Mouse (Mus musculus) stomach, embryonic 16.5 days (tissue): ENCODE measurements at regions not wholly inside any gene's neighbourhood (a gene's known extent, or its start where the extent isn't known, plus 50 kb on each side); places are given as distances from the start of the nearest gene placed in this dataset.

Experiments
- ATAC-seq: fragments of 200-750 bp; cut with Nextera tagmentation; 2 replicates; pipeline ENCODE4 v1.8.0; 2017; ENCODE audit warnings: moderate number of reproducible peaks, moderate TSS enrichment; ENCODE audit not compliant: insufficient read depth, low FRiP score
- H3K27ac ChIP-seq: fragments of 300-500 bp; sonication (generic); 2 replicates; pipeline ENCODE4 v1.5.1; 2014; ENCODE audit warnings: low read length
- H3K27me3 ChIP-seq: fragments of 300-500 bp; sonication (generic); 2 replicates; pipeline ENCODE4 v1.6.1; 2014; ENCODE audit warnings: low read length, control low read depth, mixed read lengths; ENCODE audit not compliant: control insufficient read depth, insufficient read depth
- H3K36me3 ChIP-seq: fragments of 300-500 bp; sonication (generic); 2 replicates; pipeline ENCODE4 v1.6.1; 2014; ENCODE audit warnings: low read length; ENCODE audit not compliant: control insufficient read depth, insufficient read depth
- H3K4me1 ChIP-seq: fragments of 300-500 bp; sonication (generic); 2 replicates; pipeline ENCODE4 v1.6.1; 2014; ENCODE audit warnings: low read length, control low read depth, mixed read lengths; ENCODE audit not compliant: control insufficient read depth, insufficient read depth
- H3K4me2 ChIP-seq: fragments of 300-500 bp; sonication (generic); 2 replicates; pipeline ENCODE4 v1.6.1; 2014; ENCODE audit warnings: low read depth, low read length, mixed read lengths
- H3K4me3 ChIP-seq: fragments of 300-500 bp; sonication (generic); replicated peaks from 2 replicates; pipeline ENCODE4 v1.5.1; 2014; ENCODE audit warnings: mild to moderate bottlenecking, low read length
- H3K9ac ChIP-seq: fragments of 300-500 bp; sonication (generic); 2 replicates; pipeline ENCODE4 v1.6.1; 2014; ENCODE audit warnings: low read length
- H3K9me3 ChIP-seq: fragments of 300-500 bp; sonication (generic); replicated peaks from 2 replicates; pipeline ENCODE4 v1.6.1; 2016; ENCODE audit warnings: low read length, control low read depth; ENCODE audit not compliant: control insufficient read depth
- WGBS: fragments of 180-500 bp; shearing (Covaris S2); extraction: QIAGEN DNeasy Blood & Tissue Kit; methylation state at CpG from one replicate; pipeline ENCODE4 v1.1.7; 2014; 5-methylcytosine and 5-hydroxymethylcytosine counted together

DNA sequence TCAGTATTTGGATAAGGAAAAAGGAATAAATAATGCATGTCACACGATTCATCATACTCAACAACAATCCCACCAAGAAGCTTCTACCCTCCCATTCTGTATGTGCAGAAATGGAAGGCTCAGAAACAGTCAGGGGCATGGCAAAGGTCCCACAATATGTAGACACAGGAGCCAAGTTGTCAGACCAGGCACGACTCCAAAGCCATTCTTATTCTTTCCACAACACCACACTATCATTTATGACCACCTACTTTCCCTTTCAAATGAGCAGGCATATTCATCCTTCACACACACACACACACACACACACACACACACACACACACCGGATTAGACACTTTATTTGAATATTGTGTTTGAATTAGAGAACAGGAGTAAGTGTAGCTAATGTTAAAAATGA lies 232.0 kb downstream of the Rab28 start:
- Histone ChIP-seq H3K4me3 (no peak overlapping the region), H3K4me1 (no peaks in the 10 kb centered on the region), H3K9me3 (no peaks in the 10 kb centered on the region), H3K27ac (no peak overlapping the region), H3K9ac (no peak overlapping the region), H3K36me3 (no peaks in the 10 kb centered on the region), H3K4me2 (no peak overlapping the region), H3K27me3 (no peaks in the 10 kb centered on the region)
- no peak for ATAC-seq
- 57% methylated on average over 3 of the region's 3 CpGs for WGBS

DNA sequence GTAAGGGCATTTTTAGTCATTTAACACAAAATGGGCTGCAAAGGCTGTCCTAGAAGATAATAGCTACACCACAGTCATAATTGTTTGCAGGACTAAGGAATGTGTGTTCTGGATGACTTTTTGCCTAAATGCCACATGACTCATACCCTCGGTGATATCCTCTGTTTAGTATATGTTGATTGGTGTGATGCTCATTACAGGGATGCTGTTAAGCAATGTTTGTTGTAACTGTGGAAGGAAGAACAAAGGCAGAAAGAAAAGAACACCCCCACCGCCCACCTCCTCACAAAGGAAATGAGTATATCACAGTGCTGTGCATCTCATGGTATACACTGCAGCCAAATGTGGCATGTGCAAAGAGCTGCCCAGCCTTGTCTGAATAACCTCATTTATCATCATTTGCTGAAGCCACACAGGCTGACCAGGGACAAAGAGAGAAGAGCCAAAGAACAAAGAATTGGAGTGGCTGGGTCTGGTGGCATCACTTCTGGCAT lies 262.4 kb downstream of the Rab28 start:
- H3K4me2 ChIP-seq: no peak overlapping the region
- H3K4me3 ChIP-seq: no peak overlapping the region
- no peaks in the 10 kb centered on the region for H3K4me1 ChIP-seq
- H3K9ac ChIP-seq: no peak overlapping the region
- no peaks in the 10 kb centered on the region for H3K27me3 ChIP-seq
- no peak for ATAC-seq
- 52% methylated on average over 2 of the region's 2 CpGs for WGBS
- no peaks in the 10 kb centered on the region for H3K9me3 ChIP-seq
- no peaks in the 10 kb centered on the region for H3K36me3 ChIP-seq
- no peak overlapping the region for H3K27ac ChIP-seq

DNA sequence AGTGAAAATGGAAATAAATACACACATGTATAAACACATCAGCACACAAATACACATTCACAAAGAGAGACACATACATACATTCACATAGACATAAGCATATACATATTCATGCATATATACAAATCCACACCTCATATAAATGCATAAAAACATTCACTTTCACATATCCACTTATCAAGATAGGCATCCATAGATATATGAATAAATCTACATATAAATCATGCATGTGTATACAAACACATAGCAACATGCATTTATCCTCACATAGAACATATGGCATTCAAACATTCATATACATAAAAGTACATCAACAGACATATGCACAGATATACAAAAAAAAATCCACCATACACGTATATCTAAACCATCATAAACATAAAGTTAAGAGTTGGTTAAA lies 266.9 kb downstream of the Rab28 start:
- no peak for ATAC-seq
- Histone ChIP-seq H3K9ac (no peak overlapping the region), H3K27ac (no peak overlapping the region), H3K4me2 (no peak overlapping the region), H3K27me3 (no peaks in the 10 kb centered on the region), H3K36me3 (no peaks in the 10 kb centered on the region), H3K9me3 (no peaks in the 10 kb centered on the region), H3K4me1 (no peaks in the 10 kb centered on the region), H3K4me3 (no peak overlapping the region)
- 62% methylated on average over 1 of the region's 1 CpGs for WGBS

GRCm38 (mm10) chr5:41419121-41419874 lies 288.7 kb downstream of the Rab28 start:
- Histone ChIP-seq H3K4me1 (no peaks in the 10 kb centered on the region), H3K9ac (no peak overlapping the region), H3K9me3 (no peaks in the 10 kb centered on the region), H3K27me3 (no peaks in the 10 kb centered on the region), H3K4me3 (no peak overlapping the region), H3K27ac (no peak overlapping the region), H3K4me2 (no peak overlapping the region), H3K36me3 (no peaks in the 10 kb centered on the region)
- no peak for ATAC-seq
- 64% methylated on average over 6 of the region's 6 CpGs for WGBS

- Histone ChIP-seq H3K27ac (no peak overlapping the region), H3K4me1 (no peaks in the 10 kb centered on the region), H3K27me3 (no peaks in the 10 kb centered on the region), H3K4me2 (no peak overlapping the region), H3K9me3 (no peaks in the 10 kb centered on the region), H3K36me3 (no peaks in the 10 kb centered on the region), H3K4me3 (no peak overlapping the region), H3K9ac (no peak overlapping the region)
- no peak for ATAC-seq
- 70% methylated on average over 6 of the region's 6 CpGs for WGBS
These were observed 298.8 kb downstream of the Rab28 start for GRCm38 (mm10) chr5:41409070-41409668.

GRCm38 (mm10) chr5:41392802-41393234 lies 315.1 kb downstream of the Rab28 start:
- 0 out of 2 replicates have a peak, but pooled peaks have one; percentile 33 for ATAC-seq
- Histone ChIP-seq H3K4me2 (no peak overlapping the region), H3K36me3 (no peaks in the 10 kb centered on the region), H3K9me3 (no peaks in the 10 kb centered on the region), H3K27me3 (no peaks in the 10 kb centered on the region), H3K27ac (no peak overlapping the region), H3K9ac (no peak overlapping the region), H3K4me1 (no peaks in the 10 kb centered on the region), H3K4me3 (no peak overlapping the region)
- 37% methylated on average over 14 of the region's 14 CpGs for WGBS

GRCm38 (mm10) chr5:41392137-41392554 lies 315.8 kb downstream of the Rab28 start:
- H3K4me2 ChIP-seq: no peak overlapping the region
- no peaks in the 10 kb centered on the region for H3K9me3 ChIP-seq
- no peak overlapping the region for H3K4me3 ChIP-seq
- WGBS: 72% methylated on average over 9 of the region's 9 CpGs
- H3K9ac ChIP-seq: no peak overlapping the region
- ATAC-seq: no peak
- H3K27ac ChIP-seq: no peak overlapping the region
- H3K4me1 ChIP-seq: no peaks in the 10 kb centered on the region
- no peaks in the 10 kb centered on the region for H3K27me3 ChIP-seq
- no peaks in the 10 kb centered on the region for H3K36me3 ChIP-seq

- Histone ChIP-seq H3K4me3 (no peak overlapping the region), H3K27me3 (no peaks in the 10 kb centered on the region), H3K36me3 (no peaks in the 10 kb centered on the region), H3K27ac (no peak overlapping the region), H3K4me2 (no peak overlapping the region), H3K4me1 (no peaks in the 10 kb centered on the region), H3K9me3 (no peaks in the 10 kb centered on the region), H3K9ac (no peak overlapping the region)
- 67% methylated on average over 3 of the region's 3 CpGs for WGBS
- ATAC-seq: no peak
These were observed 334.5 kb downstream of the Rab28 start for GRCm38 (mm10) chr5:41373409-41373808.

DNA sequence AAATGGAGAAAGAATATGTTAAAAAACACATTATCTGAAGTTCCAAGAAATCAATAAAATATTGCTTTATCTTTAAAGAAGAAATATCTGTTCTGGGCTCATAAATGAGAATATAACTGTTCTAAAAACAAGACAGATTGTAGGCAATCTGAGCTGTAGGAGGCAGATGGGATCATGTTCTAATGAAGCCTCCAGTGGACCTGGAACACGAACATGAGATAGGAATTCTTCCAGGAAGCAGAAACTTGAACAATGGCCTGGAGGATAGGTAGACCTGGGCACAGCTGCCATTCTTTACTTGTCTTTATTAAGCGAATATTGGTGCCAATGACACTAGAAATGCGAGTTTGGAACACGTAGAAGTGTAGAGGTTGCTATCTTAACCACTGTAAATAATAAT lies 336.5 kb downstream of the Rab28 start:
- Histone ChIP-seq H3K4me3 (no peak overlapping the region), H3K36me3 (no peaks in the 10 kb centered on the region)
- WGBS: 84% methylated on average over 4 of the region's 4 CpGs

More for the DNA sequence above, 336.5 kb downstream of the Rab28 start:
- ATAC-seq: no peak
- Histone ChIP-seq H3K9me3 (no peaks in the 10 kb centered on the region), H3K4me1 (no peaks in the 10 kb centered on the region), H3K27me3 (no peaks in the 10 kb centered on the region), H3K9ac (no peak overlapping the region), H3K27ac (no peak overlapping the region), H3K4me2 (no peak overlapping the region)
